In genomic region chr1:187232196-187232955, GRCm38 (mm10) we compare ENCODE assay signal across 25 mouse cellular contexts. TPM values are rescaled to one million over a fixed set of nuclear protein-coding genes. Genes with fewer than 3 reads are reported as not detected.
"Had no signal": no experiment of that assay in that cellular context is flagged by ENCODE, and none has a peak within 500 bp of the region (broad histone marks: within the 10 kb centered on the region; RNA-seq: fewer than 3 reads in every experiment).

No protein-coding gene starts in this region.

- H3K27ac ChIP-seq: heart, adult 2 months; heart, embryonic 13.5 days; heart, embryonic 15.5 days; hindbrain, embryonic 13.5 days; hindbrain, embryonic 15.5 days; hindbrain, postnatal 0 days; kidney, embryonic 15.5 days; kidney, postnatal 0 days; limb, embryonic 13.5 days; limb, embryonic 15.5 days had no signal

- H3K27me3 ChIP-seq: heart, embryonic 13.5 days; heart, embryonic 15.5 days; hindbrain, embryonic 13.5 days; hindbrain, embryonic 15.5 days; kidney, embryonic 15.5 days; limb, embryonic 13.5 days; limb, embryonic 15.5 days had no signal

- H3K4me1 ChIP-seq: hindbrain, embryonic 13.5 days; hindbrain, embryonic 15.5 days; kidney, embryonic 15.5 days; limb, embryonic 15.5 days had no signal

- ATAC-seq: hindbrain, postnatal 0 days; intestine, embryonic 16.5 days had no signal

- H3K9me3 ChIP-seq: heart, embryonic 13.5 days; heart, embryonic 15.5 days; hindbrain, embryonic 13.5 days; hindbrain, embryonic 15.5 days; kidney, embryonic 15.5 days; limb, embryonic 13.5 days; limb, embryonic 15.5 days had no signal

- H3K4me3 ChIP-seq: heart, adult 2 months; heart, embryonic 13.5 days; heart, embryonic 15.5 days; hindbrain, embryonic 13.5 days; hindbrain, embryonic 15.5 days; kidney, embryonic 15.5 days; limb, embryonic 13.5 days; limb, embryonic 15.5 days had no signal

- H3K9ac ChIP-seq: heart, embryonic 13.5 days; heart, embryonic 15.5 days; hindbrain, embryonic 13.5 days; hindbrain, embryonic 15.5 days; kidney, embryonic 15.5 days; limb, embryonic 13.5 days; limb, embryonic 15.5 days had no signal

- DNase-seq: gastrocnemius, postnatal 14 days; gastrocnemius, postnatal 36 days; heart, adult 11 months; heart, adult 2 months; heart, postnatal 14 days; heart, postnatal 36 days; kidney, adult 11 months; kidney, adult 2 months; kidney, adult 9 months; kidney, postnatal 14 days; kidney, postnatal 36 days; layer of hippocampus, adult 9-11 months; layer of hippocampus, postnatal 36 days had no signal

- H3K4me2 ChIP-seq: heart, embryonic 11.5 days; heart, embryonic 13.5 days; heart, embryonic 15.5 days; hindbrain, embryonic 13.5 days; hindbrain, embryonic 15.5 days; kidney, embryonic 15.5 days; limb, embryonic 13.5 days; limb, embryonic 15.5 days had no signal

- H3K36me3 ChIP-seq: hindbrain, embryonic 15.5 days had no signal

RNA-seq across cellular contexts. Expression of gene Spata17, which starts 17.1 kb away (rescaled TPM):
- polyA plus RNA-seq: liver, adult 2 months had no signal
